Mouse (Mus musculus): Measurements from ENCODE around the gene Hp1bp3.

GRCm38 (mm10) chr4:138252231-138252630 lies 36.1 kb downstream of the Hp1bp3 start:
- TF ChIP-seq GATA1 (IDR thresholded peaks at IDR 0.05; ENCODE audit: low read length): no peak
- TF ChIP-seq TAL1 (IDR thresholded peaks at IDR 0.05; ENCODE audit: low read length): no peak
